ENCODE assay signal across 20 mouse cellular contexts in genomic region chr13:43939375-43939774, GRCm38 (mm10).
DNase-seq lines count a peak whose midpoint lies in the region; ATAC-seq lines count a peak whose summit lies in the region.
"Had no signal": no experiment of that assay in that cellular context is flagged by ENCODE, and none has a peak within 500 bp of the region (broad histone marks: within the 10 kb centered on the region; RNA-seq: fewer than 3 reads in every experiment).

No protein-coding gene starts in this region.

- H3K27me3 ChIP-seq in forebrain, embryonic 14.5 days (replicated peaks; ENCODE audit: control insufficient read depth, insufficient read depth, low read length) = no peaks in the 10 kb centered on the region
- peaks cover 6% of the 10 kb centered on the region for H3K27me3 ChIP-seq in forebrain, embryonic 12.5 days
- H3K27me3 ChIP-seq in midbrain, embryonic 14.5 days (ENCODE audit: control insufficient read depth, insufficient read depth, low read length) = no peaks in the 10 kb centered on the region
- H3K27me3 ChIP-seq: embryonic facial prominence, embryonic 15.5 days; heart, embryonic 15.5 days; liver, embryonic 15.5 days; neural tube, embryonic 13.5 days had no signal

- H3K4me1 ChIP-seq in forebrain, embryonic 14.5 days (ENCODE audit: control insufficient read depth, insufficient read depth, low read length) = peaks cover 15% of the 10 kb centered on the region
- peaks cover 33% of the 10 kb centered on the region for H3K4me1 ChIP-seq in forebrain, embryonic 12.5 days
- H3K4me1 ChIP-seq in midbrain, embryonic 14.5 days (ENCODE audit: control insufficient read depth, insufficient read depth, low read length) = peaks cover 13% of the 10 kb centered on the region
- H3K4me1 ChIP-seq: embryonic facial prominence, embryonic 15.5 days; heart, embryonic 15.5 days; liver, embryonic 15.5 days had no signal

- H3K36me3 ChIP-seq in forebrain, embryonic 14.5 days (ENCODE audit: control insufficient read depth, insufficient read depth, low read length) = no peaks in the 10 kb centered on the region
- H3K36me3 ChIP-seq in forebrain, embryonic 12.5 days (replicated peaks) = no peaks in the 10 kb centered on the region
- H3K36me3 ChIP-seq in midbrain, embryonic 14.5 days (ENCODE audit: control insufficient read depth, insufficient read depth, low read length) = no peaks in the 10 kb centered on the region
- H3K36me3 ChIP-seq: embryonic facial prominence, embryonic 15.5 days; heart, embryonic 15.5 days; liver, embryonic 15.5 days; neural tube, embryonic 13.5 days had no signal

- peak; percentile 50; the same call in 1 of the 2 replicates for ATAC-seq in forebrain, embryonic 14.5 days
- no peak for ATAC-seq in forebrain, embryonic 12.5 days (ENCODE audit: low FRiP score)
- ATAC-seq in midbrain, embryonic 14.5 days (ENCODE audit: low FRiP score, low TSS enrichment) = no peak
- ATAC-seq: lung, postnatal 0 days had no signal

- WGBS in forebrain, embryonic 14.5 days = 22% methylated on average over 4 of the region's 4 CpGs
- WGBS in forebrain, embryonic 12.5 days = 25% methylated on average over 4 of the region's 4 CpGs
- 8% methylated on average over 4 of the region's 4 CpGs for WGBS in midbrain, embryonic 14.5 days

- H3K9me3 ChIP-seq in forebrain, embryonic 14.5 days (replicated peaks; ENCODE audit: control insufficient read depth, low read length) = no peaks in the 10 kb centered on the region
- peaks cover 3% of the 10 kb centered on the region; the same call in 1 of the 2 replicates for H3K9me3 ChIP-seq in forebrain, embryonic 12.5 days
- H3K9me3 ChIP-seq in midbrain, embryonic 14.5 days (ENCODE audit: control insufficient read depth, low read length) = no peaks in the 10 kb centered on the region
- H3K9me3 ChIP-seq: embryonic facial prominence, embryonic 15.5 days; heart, embryonic 15.5 days; liver, embryonic 15.5 days had no signal

- no peak overlapping the region for H3K27ac ChIP-seq in forebrain, embryonic 14.5 days (ENCODE audit: low read depth, low read length)
- H3K27ac ChIP-seq in forebrain, embryonic 12.5 days = no peak overlapping the region
- H3K27ac ChIP-seq in midbrain, embryonic 14.5 days (replicated peaks; ENCODE audit: low read depth, low read length) = no peak overlapping the region
- H3K27ac ChIP-seq: embryonic facial prominence, embryonic 15.5 days; heart, adult 2 months; heart, embryonic 15.5 days; liver, embryonic 15.5 days; neural tube, embryonic 13.5 days had no signal

- no peak overlapping the region for H3K4me2 ChIP-seq in forebrain, embryonic 14.5 days (ENCODE audit: low read length)
- no peak overlapping the region for H3K4me2 ChIP-seq in forebrain, embryonic 12.5 days
- no peak overlapping the region for H3K4me2 ChIP-seq in midbrain, embryonic 14.5 days (ENCODE audit: low read length)
- H3K4me2 ChIP-seq: embryonic facial prominence, embryonic 15.5 days; heart, embryonic 15.5 days; liver, embryonic 15.5 days; neural tube, embryonic 13.5 days had no signal

- peak; percentile 57 for DNase-seq in forebrain, embryonic 14.5 days (ENCODE audit: low spot score)
- peak; percentile 12 for DNase-seq in layer of hippocampus, adult 9-11 months
- no peak for DNase-seq in layer of hippocampus, adult 11-12 months (ENCODE audit: low spot score)
- peak; percentile 57 for DNase-seq in brain, adult 2 months (ENCODE audit: low read depth, low spot score)
- peak; percentile 63 for DNase-seq in midbrain, embryonic 14.5 days
- no peak for DNase-seq in thymus, postnatal 36 days
- DNase-seq: adrenal gland, postnatal 14 days; cerebellum, adult 8-10 months; gastrocnemius, postnatal 10 days; heart, adult 2 months; kidney, adult 2 months; kidney, postnatal 36 days; layer of hippocampus, postnatal 36 days; thymus, postnatal 4 days had no signal

- H3K4me3 ChIP-seq in forebrain, embryonic 14.5 days (ENCODE audit: low read depth, low read length) = no peak overlapping the region
- no peak overlapping the region for H3K4me3 ChIP-seq in forebrain, embryonic 12.5 days (replicated peaks)
- H3K4me3 ChIP-seq in midbrain, embryonic 14.5 days (replicated peaks; ENCODE audit: low read depth, low read length) = no peak overlapping the region
- H3K4me3 ChIP-seq: embryonic facial prominence, embryonic 15.5 days; heart, adult 2 months; heart, embryonic 15.5 days; liver, embryonic 15.5 days; neural tube, embryonic 13.5 days had no signal

- no peak overlapping the region for H3K9ac ChIP-seq in forebrain, embryonic 14.5 days (ENCODE audit: low read length)
- H3K9ac ChIP-seq in forebrain, embryonic 12.5 days = no peak overlapping the region
- no peak overlapping the region for H3K9ac ChIP-seq in midbrain, embryonic 14.5 days (replicated peaks; ENCODE audit: low read length)
- H3K9ac ChIP-seq: embryonic facial prominence, embryonic 15.5 days; heart, embryonic 15.5 days; liver, embryonic 15.5 days; neural tube, embryonic 13.5 days had no signal

Comparison
In these comparisons a context has a peak if more than half of its experiments do, and no peak if none do; other contexts are left out.
1. DNase-seq: peak in forebrain, embryonic 14.5 days (single experiment), layer of hippocampus, adult 9-11 months (single experiment), brain, adult 2 months (single experiment) and midbrain, embryonic 14.5 days (single experiment); none in layer of hippocampus, adult 11-12 months (single experiment) and thymus, postnatal 36 days (0 of 2).